Mouse (Mus musculus) heart, adult 2 months (tissue): ENCODE measurements around the gene Mylk2.

Experiments
- CTCF ChIP-seq: fragments of 200-600 bp; IDR thresholded peaks from 2 replicates; pipeline ENCODE4 v1.8.1; 2022; ENCODE audit warnings: antibody characterized with exemption, mild to moderate bottlenecking, moderate library complexity
- EP300 ChIP-seq: fragments of 200-500 bp; IDR thresholded peaks from 2 replicates; pipeline ENCODE4 v1.6.1; 2011; ENCODE audit warnings: low read depth, low read length, control low read depth; ENCODE audit not compliant: insufficient read depth
- POLR2A ChIP-seq: fragments of 200-500 bp; IDR thresholded peaks from 2 replicates; pipeline ENCODE4 v1.6.1; 2011; ENCODE audit warnings: mild to moderate bottlenecking, low read depth, low read length, control low read depth; ENCODE audit not compliant: insufficient read depth

DNA sequence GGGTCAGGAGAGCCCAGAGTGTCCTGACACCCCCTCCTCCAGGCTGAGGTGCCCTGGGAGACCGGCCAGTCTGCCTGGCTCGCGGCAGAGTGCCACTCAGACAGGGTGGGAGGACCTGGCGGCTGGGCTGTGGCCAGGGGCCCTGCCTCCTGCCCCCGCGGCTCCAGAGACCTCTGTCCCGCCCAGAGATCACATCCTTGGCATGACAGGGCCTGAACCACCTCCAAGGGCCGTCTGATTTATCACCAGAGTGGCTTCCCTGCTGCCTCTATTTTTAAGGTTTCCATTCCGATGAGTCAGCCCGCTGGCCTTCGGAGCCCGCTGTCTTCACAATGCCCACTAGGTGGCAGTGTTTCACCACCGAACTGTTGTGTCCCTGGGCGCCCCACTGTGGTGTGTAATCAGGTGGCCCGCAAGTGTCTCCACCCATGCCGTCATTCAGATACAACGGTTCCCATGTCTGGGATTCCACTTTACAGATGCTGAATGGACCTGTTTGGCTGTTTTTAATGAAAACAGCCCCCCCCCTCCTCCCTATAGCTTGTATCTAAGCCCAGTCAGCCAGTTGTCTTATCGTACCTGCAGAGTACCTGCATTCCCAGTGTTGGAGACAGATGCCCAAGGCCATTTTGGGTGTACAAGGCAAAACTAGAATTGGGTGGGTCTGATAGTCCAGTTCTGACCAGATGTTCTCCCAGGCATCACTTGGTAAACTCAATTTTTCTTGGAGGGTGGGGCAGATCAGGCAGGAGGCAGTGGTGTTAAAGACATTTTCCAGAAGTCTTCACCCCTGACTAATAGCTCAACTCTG, 3.4 kb downstream of the Mylk2 start:
- TF ChIP-seq CTCF (peak; percentile 97), POLR2A (no peak), EP300 (peak; percentile 93)
